Mouse (Mus musculus): ENCODE results near the gene Aimp2.

Gene Aimp2

GRCm38 (mm10) chr5:143897635-143898330 lies 11.9 kb downstream of the Aimp2 start, which contains the start of gene Ankrd61:
TSS of gene Ankrd61 (minus strand) at chr5:143897685.
- DNase-seq = no peak

- no peak for DNase-seq
These were observed 16.3 kb downstream of the Aimp2 start for GRCm38 (mm10) chr5:143893396-143893795.

GRCm38 (mm10) chr5:143892255-143892886 lies 17.3 kb downstream of the Aimp2 start:
- DNase-seq = no peak

GRCm38 (mm10) chr5:143890741-143891140 lies 18.9 kb downstream of the Aimp2 start:
- DNase-seq = no peak

GRCm38 (mm10) chr5:143885274-143885673 lies 24.4 kb downstream of the Aimp2 start:
- DNase-seq = no peak

DNA sequence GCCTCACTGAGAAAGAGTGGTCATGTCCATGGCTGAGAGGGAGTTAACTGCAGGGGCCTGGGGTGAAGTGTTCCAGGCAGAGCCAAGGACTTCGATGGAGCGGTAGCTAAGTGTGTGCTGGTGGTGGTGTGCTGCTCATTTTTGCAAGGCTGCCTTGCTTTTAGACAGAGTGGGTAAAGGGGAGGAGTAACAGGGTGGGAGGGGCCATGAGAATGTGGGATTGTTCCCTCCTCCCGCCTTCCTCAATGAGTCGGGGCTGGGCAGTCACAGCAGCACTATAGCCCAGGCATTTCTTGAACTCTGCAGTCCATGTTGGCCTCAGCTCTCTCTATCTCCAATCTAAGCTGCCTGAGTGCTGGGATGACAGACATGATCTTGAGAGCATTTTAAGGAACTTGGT lies 35.1 kb downstream of the Aimp2 start:
- DNase-seq = no peak

DNA sequence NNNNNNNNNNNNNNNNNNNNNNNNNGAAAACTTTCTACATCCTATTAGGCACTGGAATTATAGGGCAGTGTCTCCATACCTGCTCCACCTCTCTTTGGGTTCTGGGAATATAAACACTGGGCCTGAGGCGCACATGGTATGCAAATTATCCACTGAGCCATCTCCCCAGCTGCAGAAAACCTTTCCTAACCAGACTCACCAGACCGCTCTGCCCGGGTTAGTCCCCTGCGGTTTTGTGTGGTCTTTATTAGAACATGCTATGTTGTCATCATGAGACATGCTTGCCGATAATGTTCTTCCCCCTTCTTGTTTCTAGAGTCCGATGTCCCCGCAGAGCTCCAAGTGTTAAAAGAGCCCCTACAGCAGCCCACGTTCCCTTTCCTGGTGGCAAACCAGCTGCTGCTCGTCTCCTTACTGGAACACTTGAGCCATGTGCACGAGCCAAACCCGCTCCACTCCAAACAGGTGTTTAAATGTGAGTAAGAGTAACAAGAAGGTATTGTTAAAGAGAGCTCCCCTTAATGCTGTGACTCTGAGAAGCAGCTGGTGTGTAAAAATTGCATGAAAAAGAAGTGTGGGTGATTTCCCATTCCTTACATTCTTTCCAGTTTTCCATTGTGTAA lies 38.0 kb downstream of the Aimp2 start:
- DNase-seq = no peak
